Mouse (Mus musculus): Measurements from ENCODE around the gene Ypel4. TPM values are rescaled to one million over a fixed set of nuclear protein-coding genes. Genes with fewer than 3 reads are reported as not detected.

Gene Ypel4
- polyA plus RNA-seq, 1 experiment from 2014 or later, result 16.2 TPM

DNA sequence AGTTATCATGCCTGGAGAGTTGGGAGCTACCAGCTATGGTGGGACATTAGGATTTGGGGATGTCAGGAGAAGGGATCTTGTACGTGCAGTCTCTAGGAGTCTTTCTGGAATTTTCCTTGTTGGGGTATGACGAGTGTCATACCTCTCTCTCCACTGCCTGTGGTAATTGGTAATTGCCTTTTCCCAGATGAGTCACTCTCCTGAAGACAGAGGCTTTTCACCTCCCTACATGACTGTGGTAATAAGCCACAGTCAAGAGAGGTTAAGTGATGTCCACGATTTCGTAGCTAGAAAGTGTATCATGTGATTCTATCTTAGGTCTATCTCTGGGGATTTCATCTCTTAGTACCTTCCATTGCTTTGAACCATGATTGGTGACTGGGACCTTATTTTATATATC lies 38.6 kb downstream of the Ypel4 start:
- Histone ChIP-seq H3K4me3 (replicated peaks) (no peak overlapping the region), H3K9me3 (replicated peaks) (no peaks in the 10 kb centered on the region), H3K27me3 (replicated peaks) (no peaks in the 10 kb centered on the region), H3K4me1 (peaks cover 10% of the 10 kb centered on the region), H3K9ac (replicated peaks) (no peak overlapping the region), H3K4me2 (no peak overlapping the region), H3K27ac (replicated peaks) (no peak overlapping the region), H3K36me3 (no peaks in the 10 kb centered on the region)
- 84% methylated on average over 4 of the region's 4 CpGs for WGBS
- no peak for ATAC-seq (ENCODE audit: low FRiP score)

GRCm38 (mm10) chr2:84773195-84773594 lies 39.3 kb downstream of the Ypel4 start:
- no peaks in the 10 kb centered on the region for H3K27me3 ChIP-seq (replicated peaks)
- no peak overlapping the region for H3K9ac ChIP-seq (replicated peaks)
- H3K4me1 ChIP-seq, result peaks cover 10% of the 10 kb centered on the region
- no peak overlapping the region for H3K27ac ChIP-seq (replicated peaks)
- no peak overlapping the region for H3K4me2 ChIP-seq
- ATAC-seq (ENCODE audit: low FRiP score), result no peak
- no peak overlapping the region for H3K4me3 ChIP-seq (replicated peaks)
- no peaks in the 10 kb centered on the region for H3K9me3 ChIP-seq (replicated peaks)
- no peaks in the 10 kb centered on the region for H3K36me3 ChIP-seq
- 80% methylated on average over 5 of the region's 5 CpGs for WGBS

DNA sequence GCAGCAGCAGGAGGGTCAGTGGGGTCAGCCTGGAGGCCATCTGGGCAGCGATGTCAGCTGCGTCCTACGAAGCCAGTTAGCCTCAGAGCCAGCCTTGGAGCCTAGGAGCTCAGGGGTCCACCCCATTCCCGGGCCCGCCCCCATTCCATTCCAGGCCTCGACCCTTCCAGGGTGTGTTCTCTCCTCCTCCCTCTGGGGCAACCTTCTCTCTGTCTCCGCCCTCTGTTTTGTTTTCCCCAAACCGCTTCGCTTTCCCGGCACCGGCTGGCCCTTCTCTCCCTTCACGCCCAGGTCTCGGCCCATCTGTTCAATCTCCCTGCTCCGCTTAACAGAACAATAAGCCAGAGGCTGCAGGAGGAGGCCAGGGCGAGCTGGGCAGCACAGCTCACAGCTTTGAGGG lies 40.9 kb downstream of the Ypel4 start:
- Histone ChIP-seq H3K4me1 (peaks cover 10% of the 10 kb centered on the region), H3K27ac (replicated peaks) (no peak overlapping the region), H3K4me2 (peak overlapping the region; percentile 58), H3K9me3 (replicated peaks) (no peaks in the 10 kb centered on the region), H3K27me3 (replicated peaks) (no peaks in the 10 kb centered on the region), H3K9ac (replicated peaks) (peak overlapping the region; percentile 38; the same call in 1 of the 2 replicates), H3K36me3 (no peaks in the 10 kb centered on the region), H3K4me3 (replicated peaks) (peak overlapping the region; percentile 29)
- WGBS, result 3% methylated on average over 14 of the region's 15 CpGs
- ATAC-seq (ENCODE audit: low FRiP score), result peak; percentile 77

- no peaks in the 10 kb centered on the region for H3K9me3 ChIP-seq (replicated peaks)
- peaks cover 10% of the 10 kb centered on the region for H3K4me1 ChIP-seq
- no peaks in the 10 kb centered on the region for H3K27me3 ChIP-seq (replicated peaks)
- no peak within 1 kb of the TSS for H3K27ac ChIP-seq (replicated peaks)
- peak within 1 kb of the TSS; percentile 58 for H3K4me2 ChIP-seq
- H3K36me3 ChIP-seq, result no peaks in the 10 kb centered on the region
- peak within 1 kb of the TSS; percentile 29 for H3K4me3 ChIP-seq (replicated peaks)
- no peak for ATAC-seq (ENCODE audit: low FRiP score)
- peak within 1 kb of the TSS; percentile 38; the same call in 1 of the 2 replicates for H3K9ac ChIP-seq (replicated peaks)
- WGBS, result 49% methylated on average over 9 of the region's 9 CpGs
Measured at GRCm38 (mm10) chr2:84775241-84775640, 41.4 kb downstream of the Ypel4 start, which contains the start of gene Serping1. Gene Serping1, minus strand, starts transcription at chr2:84775444.

- no peak overlapping the region for H3K9ac ChIP-seq (replicated peaks)
- 63% methylated on average over 6 of the region's 6 CpGs for WGBS
- H3K27ac ChIP-seq (replicated peaks), result no peak overlapping the region
- H3K4me1 ChIP-seq, result peaks cover 10% of the 10 kb centered on the region
- ATAC-seq (ENCODE audit: low FRiP score), result no peak
- no peaks in the 10 kb centered on the region for H3K27me3 ChIP-seq (replicated peaks)
- H3K9me3 ChIP-seq (replicated peaks), result no peaks in the 10 kb centered on the region
- no peak overlapping the region for H3K4me3 ChIP-seq (replicated peaks)
- no peak overlapping the region for H3K4me2 ChIP-seq
- no peaks in the 10 kb centered on the region for H3K36me3 ChIP-seq
Measured at GRCm38 (mm10) chr2:84775665-84776064, 41.8 kb downstream of the Ypel4 start.

- Histone ChIP-seq H3K36me3 (no peaks in the 10 kb centered on the region), H3K27me3 (replicated peaks) (no peaks in the 10 kb centered on the region), H3K9me3 (replicated peaks) (no peaks in the 10 kb centered on the region), H3K9ac (replicated peaks) (no peak overlapping the region), H3K4me3 (replicated peaks) (no peak overlapping the region), H3K4me2 (no peak overlapping the region), H3K4me1 (peaks cover 10% of the 10 kb centered on the region), H3K27ac (replicated peaks) (no peak overlapping the region)
- 63% methylated on average over 3 of the region's 3 CpGs for WGBS
- 0 out of 2 replicates have a peak, but pooled peaks have one; percentile 54 for ATAC-seq (ENCODE audit: low FRiP score)
Measured at GRCm38 (mm10) chr2:84777706-84778105, 43.8 kb downstream of the Ypel4 start.

DNA sequence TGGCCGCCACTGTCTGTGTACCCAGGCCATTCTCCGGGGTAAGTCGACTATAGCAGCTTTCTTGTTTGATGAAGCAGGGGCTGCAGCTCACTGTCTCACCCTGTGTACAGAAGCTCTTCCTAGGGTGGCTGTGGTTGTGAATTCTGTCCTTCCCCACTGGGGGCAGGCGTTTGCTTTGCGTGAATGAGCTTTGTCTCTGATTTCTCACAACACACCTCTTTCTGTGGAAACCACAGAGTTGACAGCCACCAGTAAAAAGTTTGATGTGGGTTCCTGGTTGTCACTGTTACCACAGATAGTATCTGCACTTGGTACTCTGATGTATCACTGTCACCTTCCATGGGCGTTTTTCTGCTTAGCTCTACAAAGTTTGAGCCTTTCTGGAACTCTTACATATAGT lies 45.4 kb downstream of the Ypel4 start:
- Histone ChIP-seq H3K9me3 (replicated peaks) (no peaks in the 10 kb centered on the region), H3K4me1 (peaks cover 7% of the 10 kb centered on the region), H3K4me2 (no peak overlapping the region), H3K27me3 (replicated peaks) (no peaks in the 10 kb centered on the region), H3K36me3 (no peaks in the 10 kb centered on the region), H3K4me3 (replicated peaks) (no peak overlapping the region), H3K27ac (replicated peaks) (no peak overlapping the region), H3K9ac (replicated peaks) (no peak overlapping the region)
- WGBS, result 66% methylated on average over 6 of the region's 6 CpGs
- ATAC-seq (ENCODE audit: low FRiP score), result no peak

GRCm38 (mm10) chr2:84783315-84783714 lies 49.5 kb downstream of the Ypel4 start:
- Histone ChIP-seq H3K4me2 (no peak overlapping the region), H3K4me3 (replicated peaks) (no peak overlapping the region), H3K27ac (replicated peaks) (no peak overlapping the region), H3K9me3 (replicated peaks) (no peaks in the 10 kb centered on the region), H3K36me3 (no peaks in the 10 kb centered on the region), H3K27me3 (replicated peaks) (no peaks in the 10 kb centered on the region), H3K4me1 (no peaks in the 10 kb centered on the region), H3K9ac (replicated peaks) (no peak overlapping the region)
- no peak for ATAC-seq (ENCODE audit: low FRiP score)
- 81% methylated on average over 1 of the region's 1 CpGs for WGBS

GRCm38 (mm10) chr2:84783840-84784566 lies 50.1 kb downstream of the Ypel4 start:
- Histone ChIP-seq H3K9me3 (replicated peaks) (no peaks in the 10 kb centered on the region), H3K9ac (replicated peaks) (no peak overlapping the region), H3K4me2 (no peak overlapping the region), H3K4me3 (replicated peaks) (no peak overlapping the region), H3K36me3 (no peaks in the 10 kb centered on the region), H3K4me1 (no peaks in the 10 kb centered on the region), H3K27ac (replicated peaks) (no peak overlapping the region), H3K27me3 (replicated peaks) (no peaks in the 10 kb centered on the region)
- ATAC-seq (ENCODE audit: low FRiP score), result no peak
- whole genome bisulfite sequencing, result 90% methylated on average over 3 of the region's 3 CpGs

MicroRNAs encoded within 50 kb of the gene (microRNA counts, 519-probe panel; counts per million panel counts)
- microRNA mmu-miR-130a, result 4,451 counts per million, percentile 98 among the panel's probes with 10 or more counts

Small RNAs within 50 kb of the gene (microRNA-seq; reads per million reads assigned to microRNA genes)
- 14,537 reads per million, percentile 97 among the genes with 10 or more reads in this experiment for gene Mir130a

Other genes starting within 250 kb of the Ypel4 start
- 27.5 and 27.6 TPM in 2 replicates for gene Ctnnd1, start 83.3 kb upstream of the Ypel4 start, polyA plus RNA-seq (2015; fragmentation: Nextera tagmentation; extraction: Ambion mirVana)
- 0.28 and 0.36 TPM in 2 replicates for gene Btbd18, start 75.0 kb upstream of the Ypel4 start, polyA plus RNA-seq (2015; fragmentation: Nextera tagmentation; extraction: Ambion mirVana)
- 189 and 204 TPM in 2 replicates for gene Selenoh, start 63.3 kb upstream of the Ypel4 start, polyA plus RNA-seq (2015; fragmentation: Nextera tagmentation; extraction: Ambion mirVana)
- gene Gm28635, start 56.0 kb upstream of the Ypel4 start, polyA plus RNA-seq (2015; fragmentation: Nextera tagmentation; extraction: Ambion mirVana), result not detected in 2 replicates
- 52.7 and 53.0 TPM in 2 replicates for gene Med19, start 55.7 kb upstream of the Ypel4 start, polyA plus RNA-seq (2015; fragmentation: Nextera tagmentation; extraction: Ambion mirVana)
- gene Tmx2, start 54.9 kb upstream of the Ypel4 start, polyA plus RNA-seq (2015; fragmentation: Nextera tagmentation; extraction: Ambion mirVana), result 298 and 334 TPM in 2 replicates
- 15.6 and 17.6 TPM in 2 replicates for gene Zdhhc5, start 18.9 kb upstream of the Ypel4 start, polyA plus RNA-seq (2015; fragmentation: Nextera tagmentation; extraction: Ambion mirVana)
- gene Clp1, start 6.7 kb upstream of the Ypel4 start, polyA plus RNA-seq (2015; fragmentation: Nextera tagmentation; extraction: Ambion mirVana), result 19.7 and 23.8 TPM in 2 replicates
- gene Gm19426, start 9.6 kb downstream of the Ypel4 start, polyA plus RNA-seq (2015; fragmentation: Nextera tagmentation; extraction: Ambion mirVana), result 5.0 and 5.9 TPM in 2 replicates
- 33.1 and 38.3 TPM in 2 replicates for gene Serping1, start 41.4 kb downstream of the Ypel4 start, polyA plus RNA-seq (2015; fragmentation: Nextera tagmentation; extraction: Ambion mirVana)
- gene Ube2l6, start 64.8 kb downstream of the Ypel4 start, polyA plus RNA-seq (2015; fragmentation: Nextera tagmentation; extraction: Ambion mirVana), result 20.1 and 30.9 TPM in 2 replicates
- not detected in 2 replicates for gene Smtnl1, start 88.6 kb downstream of the Ypel4 start, polyA plus RNA-seq (2015; fragmentation: Nextera tagmentation; extraction: Ambion mirVana)
- 78.9 and 86.0 TPM in 2 replicates for gene Timm10, start 92.9 kb downstream of the Ypel4 start, polyA plus RNA-seq (2015; fragmentation: Nextera tagmentation; extraction: Ambion mirVana)
- 1.3 and 5.0 TPM in 2 replicates for gene Slc43a1, start 104.8 kb downstream of the Ypel4 start, polyA plus RNA-seq (2015; fragmentation: Nextera tagmentation; extraction: Ambion mirVana)
- gene Rtn4rl2, start 152.7 kb downstream of the Ypel4 start, polyA plus RNA-seq (2015; fragmentation: Nextera tagmentation; extraction: Ambion mirVana), result 3.6 and 3.9 TPM in 2 replicates
- 5.7 and 15.2 TPM in 2 replicates for gene Slc43a3, start 202.5 kb downstream of the Ypel4 start, polyA plus RNA-seq (2015; fragmentation: Nextera tagmentation; extraction: Ambion mirVana)
- gene Prg2, start 246.4 kb downstream of the Ypel4 start, polyA plus RNA-seq (2015; fragmentation: Nextera tagmentation; extraction: Ambion mirVana), result 0.22 and 0.69 TPM in 2 replicates